ENCODE assay signal across 13 mouse cellular contexts in genomic region chr9:50013602-50014001, GRCm38 (mm10).
"Had no signal": no experiment of that assay in that cellular context is flagged by ENCODE, and none has a peak within 500 bp of the region (broad histone marks: within the 10 kb centered on the region; RNA-seq: fewer than 3 reads in every experiment).

No protein-coding gene starts in this region.

- DNase-seq: lung, adult 18-20 months; lung, embryonic 14.5 days; lung, postnatal 10 days; lung, postnatal 4 days; midbrain, embryonic 14.5 days; retina, postnatal 1 day; right cerebral cortex, adult 18-20 months; right cerebral cortex, postnatal 25 days; right cerebral cortex, postnatal 4 days; spleen, adult 18-20 months; thymus, adult 18-20 months; thymus, postnatal 14 days; thymus, postnatal 36 days had no signal
